Mouse (Mus musculus): ENCODE results near the gene Ralgapa1.

The Ralgapa1 gene

GRCm38 (mm10) chr12:55820661-55821314, at the start of gene Ralgapa1:
Gene Ralgapa1, minus strand, starts transcription at chr12:55821167.
- peak; percentile 82 to 86 for DNase-seq (ENCODE audit: low spot score in 2 of 2)

GRCm38 (mm10) chr12:55869622-55870322, 48.8 kb upstream of the Ralgapa1 start:
- DNase-seq (ENCODE audit: low spot score in 2 of 2) = no peak

GRCm38 (mm10) chr12:55867738-55868137, 46.8 kb upstream of the Ralgapa1 start:
- no peak for DNase-seq (ENCODE audit: low spot score in 2 of 2)

GRCm38 (mm10) chr12:55860631-55861030, 39.7 kb upstream of the Ralgapa1 start:
- no peak for DNase-seq (ENCODE audit: low spot score in 2 of 2)

- no peak for DNase-seq (ENCODE audit: low spot score in 2 of 2)
Observed at GRCm38 (mm10) chr12:55859409-55860349, 38.7 kb upstream of the Ralgapa1 start.

GRCm38 (mm10) chr12:55850650-55851049, 29.7 kb upstream of the Ralgapa1 start:
- DNase-seq (ENCODE audit: low spot score in 2 of 2) = no peak

- DNase-seq (ENCODE audit: low spot score in 2 of 2) = no peak
Observed at GRCm38 (mm10) chr12:55847851-55848250, 26.9 kb upstream of the Ralgapa1 start.

- no peak for DNase-seq (ENCODE audit: low spot score in 2 of 2)
Observed at GRCm38 (mm10) chr12:55846741-55847140, 25.8 kb upstream of the Ralgapa1 start.

- DNase-seq (ENCODE audit: low spot score in 2 of 2) = no peak
Observed at GRCm38 (mm10) chr12:55837495-55837894, 16.5 kb upstream of the Ralgapa1 start.

GRCm38 (mm10) chr12:55836199-55836951, 15.4 kb upstream of the Ralgapa1 start, which contains the start of gene Brms1l:
Gene Brms1l, plus strand, starts transcription at chr12:55836324.
- DNase-seq (ENCODE audit: low spot score in 2 of 2) = peak; percentile 97

- DNase-seq (ENCODE audit: low spot score in 2 of 2) = no peak
Observed at GRCm38 (mm10) chr12:55835857-55836198, 14.9 kb upstream of the Ralgapa1 start.

GRCm38 (mm10) chr12:55834891-55835290, 13.9 kb upstream of the Ralgapa1 start:
- DNase-seq (ENCODE audit: low spot score in 2 of 2) = no peak

GRCm38 (mm10) chr12:55833906-55834625, 13.1 kb upstream of the Ralgapa1 start:
- no peak for DNase-seq (ENCODE audit: low spot score in 2 of 2)

- no peak for DNase-seq (ENCODE audit: low spot score in 2 of 2)
Observed at GRCm38 (mm10) chr12:55832961-55833360, 12.0 kb upstream of the Ralgapa1 start.

GRCm38 (mm10) chr12:55831101-55831500, 10.1 kb upstream of the Ralgapa1 start:
- DNase-seq (ENCODE audit: low spot score in 2 of 2) = peak; percentile 57 to 65

- DNase-seq (ENCODE audit: low spot score in 2 of 2) = no peak
Observed at GRCm38 (mm10) chr12:55825537-55825936, 4.6 kb upstream of the Ralgapa1 start.

GRCm38 (mm10) chr12:55824027-55824426, 3.1 kb upstream of the Ralgapa1 start:
- DNase-seq (ENCODE audit: low spot score in 2 of 2) = no peak

- peak in 1 of 2 experiments; percentile 28 for DNase-seq (ENCODE audit: low spot score in 2 of 2)
Observed at GRCm38 (mm10) chr12:55820119-55820660, 777 bp downstream of the Ralgapa1 start.

GRCm38 (mm10) chr12:55816488-55816887, 4.5 kb downstream of the Ralgapa1 start:
- DNase-seq (ENCODE audit: low spot score in 2 of 2) = no peak

GRCm38 (mm10) chr12:55805035-55805434, 15.9 kb downstream of the Ralgapa1 start:
- DNase-seq (ENCODE audit: low spot score in 2 of 2) = no peak

Data from right cerebral cortex, postnatal 36 days (tissue).